Mouse (Mus musculus): Measurements from ENCODE around the gene Ptpn3.

DNA sequence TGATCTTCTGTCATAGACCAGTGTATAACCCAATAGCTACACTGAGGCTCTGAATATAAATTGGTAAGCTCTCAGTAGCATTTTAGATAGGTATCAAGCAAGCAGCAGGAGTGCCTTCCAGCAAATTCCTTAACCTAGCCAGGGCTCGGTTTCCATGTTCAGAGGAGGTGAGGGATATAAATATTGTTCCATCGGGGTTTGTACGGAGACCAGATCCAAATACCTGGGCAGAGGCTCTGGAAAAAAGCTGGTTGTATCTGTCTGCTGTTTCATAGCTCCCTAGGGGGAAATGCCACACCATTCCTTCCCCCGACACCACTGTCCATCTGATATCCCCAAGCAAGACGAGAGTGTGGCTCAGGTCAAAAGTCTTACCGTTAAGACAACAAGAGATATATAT, 47.2 kb downstream of the Ptpn3 start:
- TF ChIP-seq CHD2 (IDR thresholded peaks at IDR 0.05; ENCODE audit: low read length) (no peak), CTCF (IDR thresholded peaks at IDR 0.05 in 2 of 3, conservative IDR thresholded peaks at IDR 0.05 in 1 of 3; ENCODE audit: control insufficient read depth in 1 of 3, insufficient read depth in 1 of 3, low read depth in 2 of 3, low read length in 3 of 3, poor library complexity in 1 of 3, severe bottlenecking in 1 of 3) (no peak), HCFC1 (IDR thresholded peaks at IDR 0.05; ENCODE audit: low read depth, low read length) (no peak), EP300 (IDR thresholded peaks at IDR 0.05; ENCODE audit: low read depth in 1 of 2, low read length in 2 of 2) (no peak), POLR2A (IDR thresholded peaks at IDR 0.05; ENCODE audit: control insufficient read depth in 1 of 2, insufficient read depth in 1 of 2, low read depth in 1 of 2, low read length in 2 of 2, poor library complexity in 1 of 2) (no peak), MAZ (IDR thresholded peaks at IDR 0.05; ENCODE audit: low read depth, low read length) (no peak), UBTF (IDR thresholded peaks at IDR 0.05; ENCODE audit: borderline replicate concordance, insufficient read depth, low read depth, low read length) (no peak), MYC (IDR thresholded peaks at IDR 0.05; ENCODE audit: low read depth, low read length) (no peak), TAL1 (IDR thresholded peaks at IDR 0.05; ENCODE audit: low read length) (no peak), USF1 (IDR thresholded peaks at IDR 0.05; ENCODE audit: low read depth, low read length) (no peak), ZKSCAN1 (IDR thresholded peaks at IDR 0.05; ENCODE audit: low read depth, low read length) (no peak), CHD1 (IDR thresholded peaks at IDR 0.05; ENCODE audit: low read depth, low read length) (no peak), SMC3 (IDR thresholded peaks at IDR 0.05; ENCODE audit: low read depth, low read length) (no peak), NRF1 (IDR thresholded peaks at IDR 0.05; ENCODE audit: insufficient read depth, low read depth, low read length, poor library complexity, severe bottlenecking) (no peak)
